Mouse (Mus musculus) hindbrain, embryonic 12.5 days (tissue): ENCODE measurements at regions not wholly inside any gene's neighbourhood (a gene's known extent, or its start where the extent isn't known, plus 50 kb on each side); places are given as distances from the start of the nearest gene placed in this dataset.

Experiments
- ATAC-seq: fragments of 200-750 bp; cut with Nextera tagmentation; 2 replicates; pipeline ENCODE4 v1.8.0; 2017; ENCODE audit warnings: moderate TSS enrichment; ENCODE audit not compliant: low FRiP score
- H3K27ac ChIP-seq: fragments of 300-500 bp; sonication (generic); 2 replicates; pipeline ENCODE4 v1.5.1; 2016; ENCODE audit warnings: mild to moderate bottlenecking
- H3K27me3 ChIP-seq: fragments of 300-500 bp; sonication (generic); 2 replicates; pipeline ENCODE4 v1.6.1; 2016; ENCODE audit warnings: mild to moderate bottlenecking
- H3K36me3 ChIP-seq: fragments of 300-500 bp; sonication (generic); 2 replicates; pipeline ENCODE4 v1.6.1; 2016; ENCODE audit warnings: mild to moderate bottlenecking
- H3K4me1 ChIP-seq: fragments of 300-500 bp; sonication (generic); 2 replicates; pipeline ENCODE4 v1.6.1; 2016
- H3K4me2 ChIP-seq: fragments of 300-500 bp; sonication (generic); replicated peaks from 2 replicates; pipeline ENCODE4 v1.6.1; 2016; ENCODE audit warnings: mild to moderate bottlenecking
- H3K4me3 ChIP-seq: fragments of 300-500 bp; sonication (generic); 2 replicates; pipeline ENCODE4 v1.5.1; 2016; ENCODE audit warnings: mild to moderate bottlenecking
- H3K9ac ChIP-seq: fragments of 300-500 bp; sonication (generic); 2 replicates; pipeline ENCODE4 v1.6.1; 2016; ENCODE audit warnings: mild to moderate bottlenecking, moderate library complexity
- H3K9me3 ChIP-seq: fragments of 300-500 bp; sonication (generic); replicated peaks from 2 replicates; pipeline ENCODE4 v1.6.1; 2016; ENCODE audit warnings: mild to moderate bottlenecking
- WGBS: fragments of 180-500 bp; shearing (Covaris S2); methylation state at CpG from one replicate; pipeline ENCODE4 v1.1.7; 2016; 5-methylcytosine and 5-hydroxymethylcytosine counted together

DNA sequence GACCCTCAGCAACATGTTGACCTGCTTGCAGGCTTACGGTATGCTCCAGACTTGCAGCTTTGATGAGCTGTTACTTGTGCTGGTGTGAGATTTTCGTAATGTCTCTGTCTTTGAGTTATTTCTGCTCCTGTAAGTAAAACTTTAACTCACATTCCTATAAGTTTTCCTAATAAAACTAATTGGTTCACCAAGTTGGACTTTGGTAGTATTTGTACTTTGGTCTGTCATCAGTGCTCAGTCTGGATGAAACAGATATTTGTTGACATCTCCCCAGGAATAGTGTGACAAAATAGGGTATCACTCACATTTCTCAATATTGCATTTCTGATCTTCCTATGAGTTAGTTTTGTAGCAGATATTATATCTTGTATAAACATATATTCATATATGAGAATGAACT, 313.3 kb downstream of the Zfp619 start:
- no peak for ATAC-seq
- no peaks in the 10 kb centered on the region for H3K9me3 ChIP-seq
- H3K36me3 ChIP-seq: no peaks in the 10 kb centered on the region
- no peak overlapping the region for H3K4me2 ChIP-seq
- H3K27me3 ChIP-seq: no peaks in the 10 kb centered on the region
- H3K27ac ChIP-seq: no peak overlapping the region
- 88% methylated on average over 2 of the region's 2 CpGs for WGBS
- no peak overlapping the region for H3K4me3 ChIP-seq
- H3K4me1 ChIP-seq: 0 out of 2 replicates have a peak, but pooled peaks cover 5% of the 10 kb centered on the region
- H3K9ac ChIP-seq: no peak overlapping the region

- Histone ChIP-seq H3K9ac (no peak overlapping the region), H3K36me3 (no peaks in the 10 kb centered on the region), H3K9me3 (no peaks in the 10 kb centered on the region), H3K4me1 (no peaks in the 10 kb centered on the region), H3K27me3 (no peaks in the 10 kb centered on the region), H3K4me2 (no peak overlapping the region), H3K27ac (no peak overlapping the region), H3K4me3 (no peak overlapping the region)
- 91% methylated on average over 3 of the region's 3 CpGs for WGBS
- ATAC-seq: no peak
Measured at GRCm38 (mm10) chr7:39841988-39842387, 324.4 kb downstream of the Zfp619 start.

- no peaks in the 10 kb centered on the region for H3K9me3 ChIP-seq
- H3K27me3 ChIP-seq: no peaks in the 10 kb centered on the region
- WGBS: 52% methylated on average over 7 of the region's 7 CpGs
- H3K4me2 ChIP-seq: no peak overlapping the region
- no peak overlapping the region for H3K9ac ChIP-seq
- peak; percentile 82 for ATAC-seq
- H3K4me1 ChIP-seq: no peaks in the 10 kb centered on the region
- no peak overlapping the region for H3K27ac ChIP-seq
- no peak overlapping the region for H3K4me3 ChIP-seq
- H3K36me3 ChIP-seq: no peaks in the 10 kb centered on the region
Measured at GRCm38 (mm10) chr7:39847914-39848782, 330.6 kb downstream of the Zfp619 start.

DNA sequence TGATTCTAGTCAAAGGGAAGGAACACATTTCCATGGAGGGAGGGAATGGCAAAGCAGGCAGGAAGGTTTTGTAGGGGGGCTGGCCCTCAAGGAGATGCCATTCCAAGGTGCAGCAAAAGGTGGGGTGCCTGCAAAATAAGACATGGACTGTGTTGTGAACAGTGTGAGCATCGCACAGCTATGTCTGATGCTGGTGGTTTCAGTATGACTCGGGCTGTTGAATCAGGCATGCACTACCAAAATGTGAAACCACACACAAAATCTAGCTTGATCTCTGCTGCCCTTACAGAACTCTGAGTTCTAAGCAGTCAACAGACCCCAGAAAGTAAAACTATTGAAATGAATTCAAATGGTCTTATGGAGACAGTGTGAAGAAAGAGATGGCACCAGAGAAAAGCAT, 339.7 kb downstream of the Zfp619 start:
- 87% methylated on average over 2 of the region's 2 CpGs for WGBS
- Histone ChIP-seq H3K36me3 (no peaks in the 10 kb centered on the region), H3K4me2 (no peak overlapping the region), H3K4me3 (no peak overlapping the region), H3K27me3 (no peaks in the 10 kb centered on the region), H3K4me1 (no peaks in the 10 kb centered on the region), H3K9ac (no peak overlapping the region), H3K9me3 (no peaks in the 10 kb centered on the region), H3K27ac (no peak overlapping the region)
- ATAC-seq: no peak

- 66% methylated on average over 4 of the region's 4 CpGs for WGBS
- no peak for ATAC-seq
Measured at GRCm38 (mm10) chr7:39862835-39863234, 345.3 kb downstream of the Zfp619 start.

DNA sequence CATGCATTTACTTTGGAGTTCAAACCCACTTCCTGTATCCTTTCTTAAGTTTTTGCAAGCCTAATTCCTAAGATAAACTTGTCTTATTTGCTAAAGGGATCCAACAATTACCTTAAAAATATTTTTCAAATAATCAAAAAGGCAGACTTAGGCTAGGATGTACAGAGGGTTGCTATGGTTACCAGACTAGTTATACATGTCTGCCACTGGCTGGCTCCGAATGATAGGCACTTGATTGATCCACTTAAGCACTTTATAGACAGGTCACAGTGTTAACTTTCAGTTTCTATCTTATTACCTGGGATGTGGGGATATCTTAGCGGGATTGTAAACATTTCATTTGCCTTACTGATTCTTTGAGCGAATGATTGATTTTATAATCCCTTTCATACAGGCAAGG, 346.6 kb downstream of the Zfp619 start:
- H3K9ac ChIP-seq: no peak overlapping the region
- H3K4me1 ChIP-seq: 0 out of 2 replicates have a peak, but pooled peaks cover 3% of the 10 kb centered on the region
- ATAC-seq: no peak
- no peak overlapping the region for H3K4me2 ChIP-seq
- H3K27me3 ChIP-seq: no peaks in the 10 kb centered on the region
- no peaks in the 10 kb centered on the region for H3K36me3 ChIP-seq
- 81% methylated on average over 3 of the region's 3 CpGs for WGBS
- no peak overlapping the region for H3K27ac ChIP-seq
- no peak overlapping the region for H3K4me3 ChIP-seq
- H3K9me3 ChIP-seq: no peaks in the 10 kb centered on the region

More at GRCm38 (mm10) chr7:39862835-39863234, 345.3 kb downstream of the Zfp619 start:
- H3K27me3 ChIP-seq: no peaks in the 10 kb centered on the region
- no peaks in the 10 kb centered on the region for H3K36me3 ChIP-seq
- H3K4me2 ChIP-seq: no peak overlapping the region
- H3K9ac ChIP-seq: no peak overlapping the region
- H3K4me3 ChIP-seq: no peak overlapping the region
- H3K9me3 ChIP-seq: no peaks in the 10 kb centered on the region
- H3K4me1 ChIP-seq: 0 out of 2 replicates have a peak, but pooled peaks cover 3% of the 10 kb centered on the region
- no peak overlapping the region for H3K27ac ChIP-seq

DNA sequence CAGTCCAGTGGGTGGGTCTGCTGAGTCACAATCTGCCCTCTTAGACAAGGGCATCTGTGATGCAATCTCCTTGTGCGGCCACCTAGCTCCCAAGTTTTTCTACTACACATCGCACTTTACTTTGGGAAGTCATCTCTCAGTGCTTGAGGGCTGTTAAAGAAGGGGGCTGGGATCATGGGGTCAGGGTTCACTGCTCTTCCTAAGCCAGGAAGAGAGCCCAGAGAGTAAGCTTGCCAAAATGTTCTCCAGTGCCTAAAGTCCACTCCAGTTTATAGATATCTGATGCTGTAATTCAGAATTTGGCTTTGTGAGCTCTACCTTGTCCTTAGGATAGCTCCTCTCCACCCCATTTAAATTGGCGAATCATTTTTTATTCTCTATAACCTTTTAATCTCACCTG, 347.2 kb downstream of the Zfp619 start:
- Histone ChIP-seq H3K9ac (no peak overlapping the region), H3K4me1 (0 out of 2 replicates have a peak, but pooled peaks cover 3% of the 10 kb centered on the region), H3K27me3 (no peaks in the 10 kb centered on the region), H3K27ac (no peak overlapping the region), H3K4me2 (no peak overlapping the region), H3K4me3 (no peak overlapping the region), H3K36me3 (no peaks in the 10 kb centered on the region), H3K9me3 (no peaks in the 10 kb centered on the region)
- no peak for ATAC-seq
- 84% methylated on average over 3 of the region's 3 CpGs for WGBS

DNA sequence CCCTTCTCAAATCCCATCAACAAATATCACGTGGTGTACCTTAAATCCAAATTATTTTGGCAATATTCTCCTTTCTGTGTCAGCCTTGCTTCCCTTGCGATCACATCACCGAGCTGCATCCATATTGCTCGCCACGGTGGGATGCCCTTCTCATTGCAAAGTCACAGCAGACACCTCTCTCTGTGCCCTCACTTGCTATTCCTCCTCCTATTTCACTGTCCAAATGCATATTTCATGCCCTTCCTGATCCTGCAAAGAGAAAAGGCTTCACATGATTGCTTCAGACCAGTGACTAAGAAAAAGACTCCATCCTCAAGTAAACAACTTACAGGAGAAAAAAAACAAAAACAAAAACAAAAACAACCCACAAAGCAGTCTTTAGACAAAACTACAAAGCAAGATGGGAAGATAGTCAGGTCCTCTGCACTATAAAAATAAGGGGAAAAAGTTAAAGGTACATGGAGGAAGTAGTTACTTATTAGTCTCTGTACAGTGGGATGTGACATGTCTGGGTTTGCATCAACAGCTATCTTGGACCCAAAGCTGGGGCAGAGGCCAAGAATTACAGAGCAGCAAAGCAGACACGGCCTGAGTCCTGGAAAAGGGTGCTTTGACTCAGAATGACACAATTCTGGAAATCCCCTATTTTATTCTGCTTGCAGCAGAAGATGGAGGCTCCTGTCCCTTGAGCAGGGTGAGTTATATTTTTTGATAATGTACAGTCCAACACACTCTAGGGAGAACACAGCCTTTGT, 349.3 kb downstream of the Zfp619 start:
- Histone ChIP-seq H3K27ac (no peak overlapping the region), H3K4me3 (no peak overlapping the region), H3K9me3 (no peaks in the 10 kb centered on the region), H3K36me3 (no peaks in the 10 kb centered on the region), H3K4me2 (no peak overlapping the region), H3K27me3 (no peaks in the 10 kb centered on the region), H3K9ac (no peak overlapping the region), H3K4me1 (0 out of 2 replicates have a peak, but pooled peaks cover 3% of the 10 kb centered on the region)
- WGBS: 68% methylated on average over 6 of the region's 6 CpGs
- no peak for ATAC-seq

DNA sequence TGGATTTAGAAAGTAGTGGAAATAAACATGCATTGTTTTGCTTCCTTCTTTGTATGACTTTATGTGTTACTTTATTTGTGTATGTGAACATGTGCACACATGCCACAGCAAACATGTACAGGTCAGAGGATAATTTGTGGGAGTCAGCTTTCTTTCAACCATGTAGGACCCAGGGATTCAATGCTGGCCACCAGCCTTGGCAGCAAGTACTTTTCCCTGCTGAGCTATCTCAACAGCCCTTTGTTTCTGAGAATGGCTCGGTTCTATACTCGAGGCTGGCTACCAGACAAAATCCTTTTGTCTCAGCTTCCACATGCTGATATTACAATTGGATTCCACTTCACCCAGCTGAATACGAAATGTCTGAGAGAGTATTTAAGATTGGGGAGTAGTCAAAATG, 349.9 kb downstream of the Zfp619 start:
- Histone ChIP-seq H3K9ac (no peak overlapping the region), H3K27ac (no peak overlapping the region), H3K27me3 (no peaks in the 10 kb centered on the region), H3K4me2 (no peak overlapping the region), H3K4me1 (0 out of 2 replicates have a peak, but pooled peaks cover 3% of the 10 kb centered on the region), H3K36me3 (no peaks in the 10 kb centered on the region), H3K9me3 (no peaks in the 10 kb centered on the region), H3K4me3 (no peak overlapping the region)
- ATAC-seq: 0 out of 2 replicates have a peak, but pooled peaks have one; percentile 40
- WGBS: 17% methylated on average over 3 of the region's 3 CpGs

DNA sequence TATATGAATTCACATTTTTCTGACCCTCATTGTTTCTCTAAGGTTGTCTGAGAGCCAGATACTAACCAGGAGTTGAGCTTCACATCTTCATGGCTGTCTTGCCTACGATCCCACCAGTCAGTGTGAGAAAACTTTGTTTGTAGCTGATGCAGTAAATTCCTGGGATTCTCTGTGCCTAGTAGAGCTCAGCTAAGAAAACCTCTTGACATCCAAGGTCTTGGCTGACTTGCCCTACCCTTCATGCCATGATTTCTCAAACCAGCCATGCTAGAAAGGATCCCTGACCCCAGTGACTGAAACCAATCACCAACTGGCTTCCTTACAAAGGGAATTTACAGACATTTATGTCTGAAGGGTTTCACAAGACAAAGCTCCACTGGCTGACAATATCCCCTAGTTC, 364.5 kb downstream of the Zfp619 start:
- Histone ChIP-seq H3K4me2 (no peak overlapping the region), H3K9ac (no peak overlapping the region), H3K4me3 (no peak overlapping the region), H3K4me1 (no peaks in the 10 kb centered on the region), H3K27ac (no peak overlapping the region), H3K9me3 (no peaks in the 10 kb centered on the region), H3K27me3 (no peaks in the 10 kb centered on the region), H3K36me3 (no peaks in the 10 kb centered on the region)
- 74% methylated on average over 1 of the region's 1 CpGs for WGBS
- no peak for ATAC-seq

GRCm38 (mm10) chr7:39894208-39894896, 376.8 kb downstream of the Zfp619 start:
- no peaks in the 10 kb centered on the region for H3K4me1 ChIP-seq
- H3K36me3 ChIP-seq: no peaks in the 10 kb centered on the region
- no peak overlapping the region for H3K9ac ChIP-seq
- H3K4me2 ChIP-seq: no peak overlapping the region
- ATAC-seq: peak; percentile 50; the same call in 1 of the 2 replicates
- WGBS: 50% methylated on average over 7 of the region's 7 CpGs
- H3K9me3 ChIP-seq: no peaks in the 10 kb centered on the region
- H3K27ac ChIP-seq: no peak overlapping the region; the same call in 1 of the 2 replicates
- no peaks in the 10 kb centered on the region for H3K27me3 ChIP-seq
- H3K4me3 ChIP-seq: no peak overlapping the region

GRCm38 (mm10) chr7:39896918-39897317, 379.4 kb downstream of the Zfp619 start:
- no peaks in the 10 kb centered on the region for H3K4me1 ChIP-seq
- no peak overlapping the region for H3K4me2 ChIP-seq
- no peak overlapping the region for H3K4me3 ChIP-seq
- H3K27me3 ChIP-seq: no peaks in the 10 kb centered on the region
- ATAC-seq: no peak
- H3K27ac ChIP-seq: no peak overlapping the region
- WGBS: 81% methylated on average over 2 of the region's 2 CpGs
- H3K36me3 ChIP-seq: no peaks in the 10 kb centered on the region
- no peak overlapping the region for H3K9ac ChIP-seq
- H3K9me3 ChIP-seq: no peaks in the 10 kb centered on the region
